Mouse (Mus musculus): ENCODE data around the gene Gspt2.
"Not testable (repeated sequence)": the region's sequence is repeated elsewhere in the genome, so short reads cannot be mapped to it uniquely, and the experiment has no call there.

Gspt2 gene

DNA sequence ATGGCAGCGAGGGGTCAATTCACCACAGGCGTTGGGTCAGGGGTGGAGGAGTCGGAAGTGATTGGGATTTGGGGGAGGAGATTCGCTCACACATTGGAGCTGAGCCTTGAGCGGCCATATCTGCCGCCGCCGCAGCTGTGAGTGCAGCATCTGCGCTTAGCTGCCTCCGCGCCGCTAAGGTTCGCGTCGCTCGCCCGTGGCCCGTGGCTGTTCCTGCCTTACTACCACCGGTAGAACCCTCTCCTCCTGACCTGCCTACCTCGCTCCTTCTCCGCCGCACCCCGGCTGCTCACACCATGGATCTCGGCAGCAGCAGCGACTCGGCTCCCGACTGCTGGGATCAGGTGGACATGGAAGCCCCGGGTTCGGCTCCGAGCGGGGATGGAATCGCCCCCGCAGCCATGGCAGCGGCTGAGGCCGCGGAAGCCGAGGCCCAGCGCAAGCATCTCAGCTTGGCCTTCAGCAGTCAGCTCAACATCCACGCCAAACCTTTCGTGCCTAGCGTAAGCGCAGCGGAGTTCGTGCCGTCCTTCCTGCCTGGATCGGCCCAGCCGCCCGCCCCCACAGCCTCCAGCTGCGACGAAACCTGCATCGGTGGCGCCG lies at the start of gene Gspt2:
Gspt2 (plus strand) TSS at position 109 of the 603 bp plus-strand sequence.
- peak; percentile 44 for DNase-seq (ENCODE audit: low spot score)

DNA sequence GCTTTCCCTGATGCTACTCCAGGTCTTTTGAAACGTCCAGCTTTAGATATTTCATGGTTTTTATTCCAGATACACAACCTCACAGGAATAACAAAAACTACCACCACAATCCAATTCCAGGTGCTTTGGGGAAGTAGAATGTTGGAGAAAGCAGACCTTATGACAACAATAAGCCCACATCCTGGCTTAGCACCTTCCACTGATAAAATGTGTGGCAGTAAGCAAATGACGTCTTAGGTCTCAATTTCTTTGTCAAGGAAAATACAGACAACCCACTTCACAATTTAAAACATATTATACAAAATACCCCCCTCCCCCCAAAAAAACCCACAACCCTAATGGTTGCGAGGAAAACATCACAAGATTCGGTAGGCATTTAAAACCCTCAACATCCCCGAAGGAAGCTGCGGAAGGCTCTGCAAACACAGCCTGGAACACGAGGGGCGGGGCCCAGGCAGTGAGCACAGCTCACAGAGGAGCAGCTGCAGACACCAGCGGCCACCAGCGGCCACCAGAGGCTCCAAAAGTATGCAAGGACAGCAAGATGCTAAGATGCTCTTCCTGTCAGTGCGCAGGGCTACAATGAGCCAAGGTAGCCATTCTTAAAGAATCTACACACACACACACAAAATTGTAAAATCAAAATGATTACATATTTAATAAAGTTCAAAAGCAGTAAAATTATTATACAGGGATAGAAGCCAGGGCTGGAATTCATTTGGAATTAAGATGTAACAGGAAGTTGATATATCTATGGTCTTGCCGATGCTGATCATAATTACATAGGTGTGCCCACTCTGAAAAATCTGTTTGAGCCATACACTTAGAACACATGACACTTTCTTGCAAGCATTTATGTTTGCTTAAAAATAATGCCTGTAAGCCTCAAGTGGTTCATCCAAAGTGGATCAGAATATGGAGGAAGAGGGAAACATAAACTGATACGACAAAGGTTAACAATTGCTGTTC lies 10.8 kb upstream of the Gspt2 start:
- no peak for DNase-seq (ENCODE audit: low spot score)

DNA sequence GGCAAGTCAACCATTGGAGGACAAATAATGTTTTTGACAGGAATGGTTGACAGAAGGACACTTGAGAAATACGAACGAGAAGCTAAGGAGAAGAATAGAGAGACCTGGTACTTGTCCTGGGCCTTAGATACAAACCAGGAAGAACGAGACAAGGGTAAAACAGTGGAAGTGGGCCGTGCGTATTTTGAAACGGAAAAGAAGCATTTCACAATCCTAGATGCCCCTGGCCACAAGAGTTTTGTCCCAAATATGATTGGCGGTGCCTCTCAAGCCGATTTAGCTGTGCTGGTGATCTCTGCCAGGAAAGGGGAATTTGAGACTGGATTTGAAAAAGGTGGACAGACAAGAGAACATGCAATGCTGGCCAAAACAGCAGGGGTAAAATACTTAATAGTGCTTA lies 1.0 kb downstream of the Gspt2 start:
- no peak for DNase-seq (ENCODE audit: low spot score)

DNA sequence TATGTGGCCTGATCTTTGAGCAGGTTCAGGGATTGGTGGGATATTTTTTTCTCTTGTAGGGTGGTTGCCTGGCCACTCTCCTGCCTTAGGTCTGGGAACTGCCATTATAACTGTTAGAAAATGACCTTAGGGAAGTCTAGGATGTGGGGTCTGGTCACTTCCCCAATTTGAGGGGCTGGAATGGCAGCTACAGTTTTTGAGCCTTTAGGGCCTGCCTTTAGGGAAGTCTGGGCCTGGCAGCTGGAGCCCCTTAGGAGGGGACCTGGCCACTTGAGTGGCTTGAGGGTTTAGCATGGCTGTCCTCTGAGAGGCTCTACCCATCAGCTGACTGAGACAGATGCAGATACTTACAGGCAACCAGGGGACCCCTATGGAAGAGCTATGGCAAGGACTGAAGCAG lies 12.7 kb downstream of the Gspt2 start:
- no peak for DNase-seq (ENCODE audit: low spot score)

DNA sequence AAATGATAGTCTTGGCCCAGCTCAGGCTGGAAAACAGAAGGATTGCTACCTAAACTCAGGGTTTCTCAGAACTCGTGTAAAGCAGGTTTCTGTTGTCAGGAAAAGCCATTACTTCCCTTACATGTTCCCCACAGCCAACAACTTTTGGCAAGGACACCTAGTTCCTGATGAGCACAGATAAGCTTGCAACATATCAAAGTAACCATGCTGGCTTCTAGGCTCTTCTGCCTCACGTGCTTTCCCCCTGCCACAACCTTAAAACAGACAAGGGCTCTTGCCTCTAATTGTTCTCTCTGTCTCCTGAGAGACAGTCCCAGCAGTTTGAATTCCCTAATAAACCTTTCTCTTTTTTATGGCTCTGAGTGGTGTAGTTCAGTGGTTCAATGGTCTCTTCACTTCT lies 21.9 kb downstream of the Gspt2 start:
- DNase-seq (ENCODE audit: low spot score) = no peak

DNA sequence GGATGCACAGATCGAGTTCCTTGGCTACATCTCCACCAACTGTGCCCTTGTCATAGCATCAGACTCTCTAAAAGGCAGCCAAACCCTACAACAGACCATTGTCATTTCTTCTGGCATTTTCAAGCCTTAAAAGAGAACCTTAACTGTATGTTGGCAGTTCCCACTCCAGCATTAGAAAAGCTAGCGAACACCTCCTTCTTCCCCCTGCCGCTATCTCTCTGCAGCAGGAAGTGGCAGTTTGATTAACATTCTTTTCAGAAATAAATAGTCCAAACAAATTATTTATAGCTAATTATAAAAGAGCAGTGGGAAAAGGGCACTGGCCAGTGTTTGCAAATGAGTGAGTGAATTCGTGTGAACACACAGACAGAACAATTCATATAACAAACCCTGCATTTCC lies 34.9 kb downstream of the Gspt2 start:
- no peak for DNase-seq (ENCODE audit: low spot score)

DNA sequence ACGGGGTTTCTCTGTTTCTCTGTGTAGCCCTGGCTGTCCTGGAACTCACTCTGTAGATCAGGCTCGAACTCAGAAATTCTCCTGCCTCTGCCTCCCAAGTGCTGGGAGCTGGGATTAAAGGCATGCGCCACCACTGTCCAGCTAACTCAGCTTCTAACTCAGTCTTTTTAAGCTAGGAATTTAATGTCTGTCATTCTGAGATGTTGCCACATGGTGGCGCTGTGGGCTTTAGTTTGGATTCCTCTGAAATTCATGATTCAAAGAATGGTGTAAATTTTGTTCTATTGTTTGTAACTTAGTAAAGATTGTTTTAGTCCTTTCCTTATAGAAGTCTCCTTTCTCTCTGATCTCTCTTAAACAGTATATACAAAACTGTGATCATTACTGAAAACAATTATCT lies 39.1 kb downstream of the Gspt2 start:
- no peak for DNase-seq (ENCODE audit: low spot score)

DNA sequence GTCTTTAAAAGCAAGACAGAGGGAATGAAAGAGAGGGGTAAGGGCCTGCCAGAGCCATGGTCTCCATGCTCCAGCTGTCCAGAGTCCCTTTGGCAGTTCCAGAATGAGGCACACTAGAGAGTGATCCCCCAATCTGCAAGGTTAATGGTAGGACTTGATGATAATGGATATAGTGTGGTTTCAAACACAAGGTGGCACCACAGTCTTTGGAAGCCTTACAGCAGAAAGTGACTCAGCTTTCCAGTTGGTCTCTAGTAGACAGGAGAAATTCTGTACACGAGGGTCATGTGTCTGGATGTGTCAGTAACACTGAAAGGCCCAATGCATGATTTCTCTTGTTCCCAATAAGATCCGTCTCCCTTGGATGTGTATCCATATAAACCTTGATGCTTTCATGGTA lies 45.7 kb downstream of the Gspt2 start:
- DNase-seq (ENCODE audit: low spot score) = not testable (repeated sequence)

DNA sequence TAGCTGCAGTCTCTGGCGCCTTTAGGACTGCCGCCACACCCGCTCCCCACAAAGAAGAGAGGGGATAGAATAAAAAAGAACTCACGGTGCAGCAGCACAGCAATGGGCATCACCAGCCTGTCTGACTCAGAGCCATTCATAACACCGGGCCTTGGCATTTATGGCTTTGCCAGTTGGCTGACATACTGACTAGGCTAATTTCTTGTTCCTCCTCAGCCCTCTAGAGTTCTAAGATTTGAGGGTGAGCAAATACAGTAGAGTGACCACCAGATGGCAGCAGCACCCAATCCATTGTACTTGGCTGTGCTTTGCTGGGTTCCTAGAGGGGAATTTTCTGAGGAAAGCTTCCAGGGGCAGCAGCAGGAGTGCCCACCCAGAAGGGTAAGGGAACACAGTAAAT lies 53.7 kb downstream of the Gspt2 start:
- not testable (repeated sequence) for DNase-seq (ENCODE audit: low spot score)

Measured in ovary, adult 18-20 months (tissue).